Mouse (Mus musculus) testis, adult 2 months (tissue): Measurements from ENCODE around the gene Gramd4.

Experiments
- CTCF ChIP-seq: fragments of 200-500 bp; IDR thresholded peaks from 2 replicates; pipeline ENCODE4 v1.5.1; 2012; ENCODE audit warnings: low read depth, mild to moderate bottlenecking, inconsistent platforms, low read length, moderate library complexity; ENCODE audit not compliant: control insufficient read depth, insufficient read depth, insufficient replicate concordance
- POLR2A ChIP-seq: fragments of 200-500 bp; IDR thresholded peaks from 2 replicates; pipeline ENCODE4 v1.6.1; 2012; ENCODE audit warnings: low read depth, mild to moderate bottlenecking, inconsistent platforms, low read length, moderate library complexity; ENCODE audit not compliant: control insufficient read depth

- TF ChIP-seq POLR2A, result no peak
- no peak for TF ChIP-seq CTCF
Observed at GRCm38 (mm10) chr15:86095722-86096603, 38.5 kb downstream of the Gramd4 start.
